Mouse (Mus musculus): ENCODE measurements around the gene Gm20605.

GRCm38 (mm10) chr5:137672361-137672760 lies 43.4 kb downstream of the Gm20605 start:
- TF ChIP-seq POLR2A (IDR thresholded peaks at IDR 0.05; ENCODE audit: borderline replicate concordance, low read depth, low read length) (no peak), CTCF (IDR thresholded peaks at IDR 0.05; ENCODE audit: low read depth, low read length) (no peak)
